Mouse (Mus musculus): ENCODE measurements at regions not wholly inside any gene's neighbourhood (a gene's known extent, or its start where the extent isn't known, plus 50 kb on each side); places are given as distances from the start of the nearest gene placed in this dataset.

- Histone ChIP-seq H3K27me3 (no peaks in the 10 kb centered on the region), H3K9ac (no peak overlapping the region), H3K27ac (no peak overlapping the region), H3K4me1 (no peaks in the 10 kb centered on the region), H3K4me3 (replicated peaks) (no peak overlapping the region), H3K36me3 (no peaks in the 10 kb centered on the region), H3K9me3 (replicated peaks) (no peaks in the 10 kb centered on the region), H3K4me2 (no peak overlapping the region)
- ATAC-seq (replicated peaks; ENCODE audit: low FRiP score), result no peak
- 92% methylated on average over 2 of the region's 2 CpGs for whole genome bisulfite sequencing
Measured at GRCm38 (mm10) chr15:31997996-31998395, 179.1 kb upstream of the Tas2r119 start.

- H3K4me3 ChIP-seq (replicated peaks), result no peak overlapping the region
- no peaks in the 10 kb centered on the region for H3K9me3 ChIP-seq (replicated peaks)
- peaks cover 9% of the 10 kb centered on the region; the same call in 1 of the 2 replicates for H3K4me1 ChIP-seq
- H3K4me2 ChIP-seq, result no peak overlapping the region
- ATAC-seq (replicated peaks; ENCODE audit: low FRiP score), result no peak
- H3K27ac ChIP-seq, result no peak overlapping the region
- 82% methylated on average over 5 of the region's 5 CpGs for WGBS
- H3K9ac ChIP-seq, result no peak overlapping the region
- H3K27me3 ChIP-seq, result no peaks in the 10 kb centered on the region
- H3K36me3 ChIP-seq, result no peaks in the 10 kb centered on the region
Measured at GRCm38 (mm10) chr15:31999553-31999952, 177.5 kb upstream of the Tas2r119 start.

- 67% methylated on average over 2 of the region's 2 CpGs for WGBS
- Histone ChIP-seq H3K36me3 (no peaks in the 10 kb centered on the region), H3K9ac (no peak overlapping the region), H3K4me2 (no peak overlapping the region), H3K4me3 (replicated peaks) (no peak overlapping the region), H3K27me3 (no peaks in the 10 kb centered on the region), H3K9me3 (replicated peaks) (no peaks in the 10 kb centered on the region), H3K27ac (no peak overlapping the region), H3K4me1 (peaks cover 11% of the 10 kb centered on the region; the same call in 1 of the 2 replicates)
- no peak for ATAC-seq (replicated peaks; ENCODE audit: low FRiP score)
Measured at GRCm38 (mm10) chr15:32002950-32003422, 174.1 kb upstream of the Tas2r119 start.

- H3K36me3 ChIP-seq, result no peaks in the 10 kb centered on the region
- H3K9me3 ChIP-seq (replicated peaks), result no peaks in the 10 kb centered on the region
- H3K4me1 ChIP-seq, result peaks cover 11% of the 10 kb centered on the region; the same call in 1 of the 2 replicates
- H3K27ac ChIP-seq, result no peak overlapping the region
- H3K9ac ChIP-seq, result no peak overlapping the region
- H3K27me3 ChIP-seq, result no peaks in the 10 kb centered on the region
- no peak for ATAC-seq (replicated peaks; ENCODE audit: low FRiP score)
- no peak overlapping the region for H3K4me2 ChIP-seq
- 14% methylated on average over 6 of the region's 6 CpGs for WGBS
- H3K4me3 ChIP-seq (replicated peaks), result no peak overlapping the region
Measured at GRCm38 (mm10) chr15:32003489-32003888, 173.6 kb upstream of the Tas2r119 start.

- no peaks in the 10 kb centered on the region for H3K36me3 ChIP-seq
- WGBS, result 32% methylated on average over 5 of the region's 5 CpGs
- H3K27ac ChIP-seq, result no peak overlapping the region
- H3K4me3 ChIP-seq (replicated peaks), result no peak overlapping the region
- H3K9ac ChIP-seq, result no peak overlapping the region
- H3K4me1 ChIP-seq, result peaks cover 11% of the 10 kb centered on the region; the same call in 1 of the 2 replicates
- no peak overlapping the region for H3K4me2 ChIP-seq
- no peak for ATAC-seq (replicated peaks; ENCODE audit: low FRiP score)
- H3K27me3 ChIP-seq, result no peaks in the 10 kb centered on the region
- H3K9me3 ChIP-seq (replicated peaks), result no peaks in the 10 kb centered on the region
Measured at GRCm38 (mm10) chr15:32005986-32006385, 171.1 kb upstream of the Tas2r119 start.

- 91% methylated on average over 3 of the region's 3 CpGs for WGBS
- Histone ChIP-seq H3K4me2 (no peak overlapping the region), H3K9me3 (replicated peaks) (no peaks in the 10 kb centered on the region), H3K9ac (no peak overlapping the region), H3K27ac (no peak overlapping the region), H3K36me3 (no peaks in the 10 kb centered on the region), H3K27me3 (no peaks in the 10 kb centered on the region; the same call in 1 of the 2 replicates), H3K4me3 (replicated peaks) (no peak overlapping the region), H3K4me1 (no peaks in the 10 kb centered on the region)
- ATAC-seq (replicated peaks; ENCODE audit: low FRiP score), result no peak
Measured at GRCm38 (mm10) chr15:32009818-32010217, 167.3 kb upstream of the Tas2r119 start.

- no peak overlapping the region for H3K4me3 ChIP-seq (replicated peaks)
- no peaks in the 10 kb centered on the region for H3K4me1 ChIP-seq
- H3K27me3 ChIP-seq, result no peaks in the 10 kb centered on the region; the same call in 1 of the 2 replicates
- no peak for ATAC-seq (replicated peaks; ENCODE audit: low FRiP score)
- no peak overlapping the region for H3K4me2 ChIP-seq
- no peak overlapping the region for H3K27ac ChIP-seq
- H3K36me3 ChIP-seq, result no peaks in the 10 kb centered on the region
- no peaks in the 10 kb centered on the region for H3K9me3 ChIP-seq (replicated peaks)
- H3K9ac ChIP-seq, result no peak overlapping the region
- 50% methylated on average over 2 of the region's 2 CpGs for WGBS
Measured at GRCm38 (mm10) chr15:32012044-32012443, 165.0 kb upstream of the Tas2r119 start.

- Histone ChIP-seq H3K27me3 (no peaks in the 10 kb centered on the region; the same call in 1 of the 2 replicates), H3K36me3 (no peaks in the 10 kb centered on the region), H3K4me2 (no peak overlapping the region), H3K4me3 (replicated peaks) (no peak overlapping the region), H3K9me3 (replicated peaks) (no peaks in the 10 kb centered on the region), H3K4me1 (no peaks in the 10 kb centered on the region), H3K27ac (no peak overlapping the region), H3K9ac (no peak overlapping the region)
- no peak for ATAC-seq (replicated peaks; ENCODE audit: low FRiP score)
- WGBS, result 72% methylated on average over 5 of the region's 5 CpGs
Measured at GRCm38 (mm10) chr15:32012838-32013237, 164.3 kb upstream of the Tas2r119 start.

- Histone ChIP-seq H3K36me3 (no peaks in the 10 kb centered on the region), H3K27me3 (no peaks in the 10 kb centered on the region; the same call in 1 of the 2 replicates), H3K9ac (no peak overlapping the region), H3K27ac (no peak overlapping the region), H3K4me2 (no peak overlapping the region), H3K4me1 (no peaks in the 10 kb centered on the region), H3K4me3 (replicated peaks) (no peak overlapping the region), H3K9me3 (replicated peaks) (no peaks in the 10 kb centered on the region)
- ATAC-seq (replicated peaks; ENCODE audit: low FRiP score), result no peak
- WGBS, result 80% methylated on average over 4 of the region's 4 CpGs
Measured at GRCm38 (mm10) chr15:32015169-32015568, 161.9 kb upstream of the Tas2r119 start.

- no peaks in the 10 kb centered on the region for H3K36me3 ChIP-seq
- no peak overlapping the region for H3K9ac ChIP-seq
- H3K27ac ChIP-seq, result peak overlapping the region; percentile 68
- 24% methylated on average over 6 of the region's 6 CpGs for WGBS
- H3K9me3 ChIP-seq (replicated peaks), result no peaks in the 10 kb centered on the region
- no peaks in the 10 kb centered on the region for H3K27me3 ChIP-seq
- ATAC-seq (replicated peaks; ENCODE audit: low FRiP score), result peak; percentile 91
- H3K4me1 ChIP-seq, result peaks cover 14% of the 10 kb centered on the region; the same call in 1 of the 2 replicates
- no peak overlapping the region for H3K4me3 ChIP-seq (replicated peaks)
- peak overlapping the region; percentile 44 for H3K4me2 ChIP-seq
Measured at GRCm38 (mm10) chr15:32020323-32021008, 156.6 kb upstream of the Tas2r119 start.

- H3K27me3 ChIP-seq, result no peaks in the 10 kb centered on the region
- H3K4me2 ChIP-seq, result peak overlapping the region; percentile 44; the same call in 1 of the 2 replicates
- no peak overlapping the region for H3K4me3 ChIP-seq (replicated peaks)
- WGBS, result 31% methylated on average over 5 of the region's 5 CpGs
- no peak overlapping the region for H3K9ac ChIP-seq
- H3K36me3 ChIP-seq, result no peaks in the 10 kb centered on the region
- H3K27ac ChIP-seq, result peak overlapping the region; percentile 60
- peak; percentile 80 for ATAC-seq (replicated peaks; ENCODE audit: low FRiP score)
- no peaks in the 10 kb centered on the region for H3K9me3 ChIP-seq (replicated peaks)
- H3K4me1 ChIP-seq, result peaks cover 14% of the 10 kb centered on the region; the same call in 1 of the 2 replicates
Measured at GRCm38 (mm10) chr15:32021009-32021602, 156.0 kb upstream of the Tas2r119 start.

GRCm38 (mm10) chr15:32034091-32034490 is 143.0 kb upstream of the Tas2r119 start:
- ATAC-seq (replicated peaks; ENCODE audit: low FRiP score), result no peak
- WGBS, result 85% methylated on average over 1 of the region's 1 CpGs
- H3K27ac ChIP-seq, result no peak overlapping the region
- H3K4me3 ChIP-seq (replicated peaks), result no peak overlapping the region
- H3K36me3 ChIP-seq, result no peaks in the 10 kb centered on the region
- H3K9ac ChIP-seq, result no peak overlapping the region
- H3K4me2 ChIP-seq, result no peak overlapping the region
- H3K4me1 ChIP-seq, result no peaks in the 10 kb centered on the region
- no peaks in the 10 kb centered on the region for H3K27me3 ChIP-seq
- no peaks in the 10 kb centered on the region for H3K9me3 ChIP-seq (replicated peaks)
